Mouse (Mus musculus) urinary bladder, postnatal 36 days (tissue): ENCODE measurements around the gene Spc24.
"Not testable (repeated sequence)": the region's sequence is repeated elsewhere in the genome, so short reads cannot be mapped to it uniquely, and the experiment has no call there.

Experiments used
- DNase-seq, 2 experiments: peaks; one replicate each; pipeline ENCODE4 v3.0.0; 2022; ENCODE audit warnings: low spot score in 2 of 2, mixed read lengths in 1 of 2

The Spc24 gene

DNA sequence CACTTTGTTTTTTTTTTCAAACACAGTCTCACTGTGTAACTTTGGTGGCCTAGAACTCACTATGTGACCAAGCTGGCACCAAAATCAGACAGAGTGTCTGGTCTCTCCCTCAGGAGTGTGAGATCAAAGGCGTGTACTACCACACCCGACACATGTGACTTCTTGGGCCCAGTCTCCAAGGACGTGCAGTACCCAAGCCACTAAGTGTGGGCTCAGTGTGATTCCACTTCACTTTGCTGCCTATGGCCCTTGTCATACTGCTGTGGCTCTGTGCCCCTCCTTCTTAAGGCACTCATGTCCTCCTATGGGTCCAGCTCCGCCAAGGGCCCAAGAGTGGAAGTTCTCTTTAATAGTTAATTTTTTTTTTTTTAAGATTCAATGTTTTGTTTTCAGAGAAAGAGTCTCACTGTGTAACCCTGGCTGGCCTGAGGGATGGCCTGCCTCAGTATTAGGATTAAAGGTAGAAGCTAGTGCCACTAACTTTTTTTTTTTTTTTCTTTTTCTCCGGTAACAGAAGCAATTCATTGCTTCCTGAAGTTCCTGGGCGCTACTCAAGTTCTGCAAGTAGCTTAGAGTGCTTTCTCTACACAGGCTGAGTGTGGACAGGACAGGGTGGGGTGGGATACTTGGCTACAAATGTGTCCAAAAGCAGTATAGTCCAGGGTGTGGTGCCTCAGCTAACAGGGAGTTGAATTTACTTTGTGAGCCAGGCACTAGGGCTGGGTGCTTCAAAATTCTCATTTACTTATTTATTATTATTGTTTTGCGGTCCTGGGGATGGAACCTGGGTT is 24.6 kb upstream of the Spc24 start:
- no peak for DNase-seq

DNA sequence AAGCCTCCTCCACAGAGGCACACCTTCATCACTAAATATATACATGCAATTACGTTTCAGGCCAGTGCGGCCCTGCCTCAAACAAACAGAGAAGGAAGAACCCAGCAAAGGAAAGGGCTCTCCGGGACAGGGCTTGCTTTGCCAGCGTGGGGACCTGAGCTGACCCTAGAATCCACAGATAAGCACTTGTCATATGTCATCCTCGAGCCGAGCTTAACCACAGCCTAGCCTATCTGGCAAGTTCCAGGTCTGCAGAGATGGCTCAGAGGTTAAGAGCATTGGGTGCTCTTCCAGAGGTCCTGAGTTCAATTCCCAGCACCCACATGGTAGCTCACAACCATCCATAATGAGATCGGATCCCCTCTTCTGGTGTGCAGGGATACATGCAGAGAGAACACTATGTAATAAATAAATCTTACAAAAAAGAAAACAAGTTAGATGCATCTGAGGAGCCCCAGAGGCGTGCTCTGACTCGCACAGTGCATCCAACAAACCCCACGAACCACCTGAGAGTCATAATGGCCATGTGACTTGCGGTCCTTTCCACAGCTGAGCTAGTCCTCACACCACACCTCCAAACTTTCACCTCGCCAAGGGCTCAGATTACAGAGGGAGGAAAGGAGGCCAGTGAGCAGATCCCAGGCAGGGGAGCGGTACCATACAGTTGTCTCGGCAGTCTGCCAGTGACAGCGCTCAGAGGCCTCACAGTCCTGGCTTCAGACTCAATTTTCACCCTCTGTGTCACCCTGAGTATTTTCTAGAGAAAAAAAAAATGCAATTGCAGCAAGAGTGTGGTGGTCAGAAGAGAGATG is 21.8 kb upstream of the Spc24 start:
- DNase-seq, result peak in 1 of 2 experiments; percentile 58

DNA sequence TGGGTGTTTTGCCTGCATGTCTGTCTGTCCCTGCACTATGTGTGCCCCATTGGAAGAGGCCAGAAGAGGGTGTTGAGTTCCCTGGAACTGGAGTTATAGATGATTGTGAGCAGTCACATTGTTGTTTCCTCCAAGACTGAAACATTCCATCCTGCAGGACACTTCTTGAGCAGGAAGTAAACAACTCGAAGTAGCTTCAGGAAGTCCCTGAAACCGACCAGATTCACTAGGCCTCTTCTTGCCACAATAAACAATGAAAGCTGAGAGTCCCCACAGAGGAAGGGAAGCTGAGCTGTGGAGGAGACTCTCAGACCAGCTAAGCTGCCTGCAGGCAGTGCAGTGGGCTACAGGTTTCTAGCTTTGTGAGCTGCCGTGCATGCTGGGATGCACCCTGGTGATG is 17.6 kb upstream of the Spc24 start:
- DNase-seq, result no peak

DNA sequence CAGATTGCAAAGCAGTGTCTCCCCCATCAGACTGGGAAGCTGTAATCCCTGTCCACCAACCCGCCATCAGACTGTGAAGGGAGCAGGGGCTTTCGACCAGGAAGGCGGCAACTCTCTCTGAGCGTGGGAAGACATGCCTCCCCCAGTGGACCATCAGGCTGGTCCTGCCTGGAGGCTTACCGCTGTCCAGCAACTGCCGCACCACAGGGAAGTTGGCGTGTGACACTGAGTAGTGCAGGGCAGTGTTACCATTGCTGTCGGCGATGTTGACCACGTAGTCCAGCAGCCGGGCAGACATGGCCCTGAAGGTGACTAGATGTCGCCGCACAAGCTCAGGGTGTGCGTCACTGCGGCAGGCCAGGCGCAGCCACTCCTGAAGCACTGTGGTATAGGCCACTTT is 14.2 kb upstream of the Spc24 start:
- DNase-seq, result no peak

DNA sequence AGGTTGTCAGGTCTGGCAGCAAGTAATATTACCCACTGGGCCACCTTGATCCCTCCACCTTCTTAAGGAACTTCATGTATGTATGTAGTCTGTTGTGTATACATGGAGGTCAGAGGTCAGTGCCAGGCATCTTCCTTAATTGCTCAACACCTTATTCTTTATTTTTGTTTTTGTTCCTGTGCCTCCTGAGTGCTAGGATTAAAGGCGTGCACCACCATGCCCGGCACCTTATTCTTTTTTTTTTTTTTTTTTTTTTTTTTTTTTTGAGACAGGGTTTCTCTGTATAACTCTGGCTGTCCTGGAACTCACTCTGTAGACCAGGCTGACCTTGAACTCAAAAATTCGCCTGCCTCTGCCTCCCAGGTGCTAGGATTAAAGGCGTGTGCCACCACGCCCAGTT is 13.3 kb upstream of the Spc24 start:
- DNase-seq, result not testable (repeated sequence)

DNA sequence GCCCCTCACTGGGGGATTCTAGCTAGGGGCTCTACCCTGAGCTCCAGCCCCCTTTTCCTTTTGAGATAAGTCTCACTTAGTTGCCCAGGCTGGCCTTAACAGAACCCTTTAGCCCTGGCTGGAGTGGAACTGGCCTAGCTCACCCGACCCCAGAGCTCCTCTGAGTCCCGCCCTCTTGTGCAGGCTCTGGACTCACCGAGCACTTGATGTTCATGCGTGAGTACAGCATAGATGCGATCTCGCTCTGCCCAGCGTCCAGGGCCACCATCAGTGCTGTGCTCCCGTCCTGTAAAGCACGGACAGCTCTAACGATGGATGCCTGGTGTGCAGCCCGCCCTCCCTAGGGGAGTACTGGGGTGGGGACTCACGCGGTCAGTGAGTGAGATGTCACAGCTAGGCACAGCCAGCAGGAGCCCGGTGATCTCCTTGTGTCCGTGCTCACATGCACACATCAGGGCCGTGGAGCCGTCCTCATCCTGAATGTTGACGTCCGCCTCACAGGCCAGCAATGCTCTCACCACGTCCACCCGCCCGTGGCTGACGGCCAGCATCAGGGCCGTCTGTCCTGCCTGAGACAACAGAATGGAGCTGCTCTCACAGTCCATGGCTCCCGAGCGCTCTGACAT is 9.6 kb upstream of the Spc24 start:
- no peak for DNase-seq

DNA sequence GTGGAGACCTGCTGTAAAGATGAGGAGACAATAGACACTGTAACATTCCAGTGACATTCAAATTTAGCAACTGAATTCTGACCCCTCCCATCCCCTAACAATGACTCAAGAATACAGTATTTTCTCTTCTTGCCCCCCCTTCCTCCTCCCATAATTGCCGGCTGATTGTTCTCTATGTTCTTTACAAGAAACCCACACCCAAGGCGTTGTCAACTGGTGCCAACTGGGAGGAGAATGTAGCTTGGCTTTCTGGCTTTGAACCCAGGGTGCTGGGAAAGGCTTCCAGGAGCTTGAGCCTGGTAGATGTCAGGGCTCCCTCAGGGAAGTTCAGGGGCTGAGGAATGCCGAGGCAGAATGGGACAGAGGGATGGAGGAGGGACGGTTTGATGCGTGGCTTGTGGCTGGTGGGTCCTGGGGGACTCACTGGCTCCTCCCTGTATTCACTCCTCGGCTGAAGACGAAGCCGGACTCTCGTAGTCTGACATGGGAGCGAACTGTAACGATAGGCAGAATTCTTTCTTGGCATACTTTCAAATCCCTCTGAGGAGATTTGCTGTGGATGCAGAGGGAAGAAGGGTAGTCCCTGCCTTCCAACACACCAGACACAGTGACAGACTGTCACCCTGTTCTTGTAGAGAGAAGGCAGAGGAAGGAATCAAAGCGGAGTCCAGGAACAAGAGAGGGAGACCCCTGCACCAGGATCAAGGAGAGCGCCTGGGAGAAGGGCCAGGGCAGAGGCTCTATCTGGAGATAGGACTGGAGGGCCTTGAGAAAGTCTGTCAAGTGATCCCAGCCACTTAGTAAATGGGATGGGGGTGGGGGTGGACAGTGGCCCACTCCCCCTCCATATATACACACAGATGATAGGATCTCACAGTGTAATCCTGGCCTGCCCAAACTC is 8.7 kb upstream of the Spc24 start:
- DNase-seq, result peak in 1 of 2 experiments; percentile 37

DNA sequence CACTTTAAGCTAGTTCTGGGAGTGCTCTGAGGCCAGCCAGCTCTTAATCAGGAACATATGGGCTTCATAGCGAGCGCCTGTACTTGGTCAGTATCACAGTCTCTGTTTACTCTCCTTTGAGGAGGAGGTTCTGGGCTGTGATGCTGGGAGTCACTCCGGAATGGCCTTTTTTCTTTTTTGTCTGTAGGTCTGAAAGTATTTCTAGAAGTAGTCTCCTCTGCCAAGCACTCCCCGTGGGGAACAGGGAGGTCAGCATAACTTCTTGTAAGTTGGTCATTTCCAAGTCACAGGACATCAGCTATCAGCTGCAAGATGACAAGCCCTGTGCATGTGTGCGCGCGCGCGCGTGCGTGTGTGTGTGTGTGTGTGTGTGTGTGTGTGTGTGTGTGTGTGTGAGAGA is 7.8 kb upstream of the Spc24 start:
- peak in 1 of 2 experiments; percentile 54 for DNase-seq

DNA sequence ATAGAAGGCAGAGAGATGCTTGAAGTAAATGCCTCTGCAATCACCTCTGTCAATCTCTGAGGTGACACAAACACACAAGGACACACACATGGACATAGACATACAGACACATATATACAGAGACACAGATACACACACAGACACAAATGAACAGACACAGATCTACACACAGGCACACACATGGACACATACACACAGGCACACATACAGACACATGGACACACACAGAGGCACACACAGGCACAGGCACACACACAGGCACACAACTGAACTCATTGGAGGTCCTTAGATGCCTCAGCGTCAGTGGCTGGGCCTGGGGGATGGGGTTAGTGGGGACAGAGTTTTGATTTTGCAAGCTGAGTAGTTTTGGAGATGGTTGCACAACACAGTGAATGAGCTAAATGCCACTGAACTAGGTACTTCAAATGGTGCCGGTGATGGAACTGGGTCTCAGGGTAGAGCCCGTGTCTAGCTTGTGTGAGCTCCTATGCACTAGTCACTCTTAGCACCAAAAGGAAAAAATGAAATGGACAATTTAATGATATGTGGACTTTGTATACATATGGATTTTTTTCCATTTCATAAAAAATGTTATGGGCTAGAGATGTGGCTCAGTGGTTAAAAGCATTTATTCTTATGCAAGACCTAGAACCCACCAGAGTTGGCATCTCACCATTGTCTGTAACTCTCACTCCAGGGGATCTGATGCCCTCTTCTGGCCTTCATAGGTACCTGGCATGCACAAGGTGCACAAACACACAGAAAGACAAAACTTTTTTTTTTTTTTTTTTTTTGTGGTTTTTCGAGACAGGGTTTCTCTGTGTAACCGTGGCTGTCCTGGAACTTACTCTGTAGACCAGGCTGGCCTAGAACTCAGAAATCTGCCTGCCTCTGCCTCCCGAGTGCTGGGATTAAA is 4.2 kb upstream of the Spc24 start:
- DNase-seq, result no peak

DNA sequence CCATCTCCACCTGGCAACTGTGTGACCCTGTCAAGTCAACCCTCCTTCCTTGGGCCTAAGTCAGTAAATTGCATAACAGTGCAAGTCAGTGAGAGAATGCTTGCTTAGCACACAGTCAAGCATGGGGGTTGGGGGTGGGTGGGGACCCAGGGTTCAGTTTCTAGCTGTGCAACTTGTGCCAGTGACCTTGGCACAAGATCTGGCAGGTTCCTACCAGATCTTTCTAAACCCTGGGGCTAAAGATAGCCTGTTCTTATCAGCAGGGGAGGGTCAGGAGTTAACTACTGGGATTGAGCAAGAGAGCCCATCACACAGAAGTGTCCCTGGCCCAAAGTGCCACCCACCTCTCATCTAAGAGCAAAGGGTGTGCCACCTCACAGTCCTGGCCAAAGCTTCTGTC is 2.0 kb upstream of the Spc24 start:
- DNase-seq, result peak in 1 of 2 experiments; percentile 51

DNA sequence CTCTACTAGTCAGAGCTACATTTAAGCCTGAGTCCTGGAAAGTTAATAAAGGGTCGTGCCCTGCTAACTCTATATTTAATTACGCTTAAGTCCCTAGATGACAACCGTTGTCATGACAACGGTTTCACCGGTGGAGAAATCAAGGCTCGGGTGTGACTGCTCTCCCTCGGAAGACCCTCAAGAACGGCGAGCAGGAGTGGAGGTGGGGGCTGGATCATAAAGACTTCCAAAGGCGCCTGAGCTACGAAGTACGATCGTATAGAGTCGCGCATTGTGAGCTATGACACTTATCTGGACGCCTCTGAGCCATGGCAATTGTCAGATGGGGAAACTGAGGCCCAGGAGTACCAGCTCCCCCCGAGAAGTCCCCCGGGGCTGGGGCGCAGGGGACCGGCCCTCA is 385 bp downstream of the Spc24 start:
- DNase-seq, result no peak

DNA sequence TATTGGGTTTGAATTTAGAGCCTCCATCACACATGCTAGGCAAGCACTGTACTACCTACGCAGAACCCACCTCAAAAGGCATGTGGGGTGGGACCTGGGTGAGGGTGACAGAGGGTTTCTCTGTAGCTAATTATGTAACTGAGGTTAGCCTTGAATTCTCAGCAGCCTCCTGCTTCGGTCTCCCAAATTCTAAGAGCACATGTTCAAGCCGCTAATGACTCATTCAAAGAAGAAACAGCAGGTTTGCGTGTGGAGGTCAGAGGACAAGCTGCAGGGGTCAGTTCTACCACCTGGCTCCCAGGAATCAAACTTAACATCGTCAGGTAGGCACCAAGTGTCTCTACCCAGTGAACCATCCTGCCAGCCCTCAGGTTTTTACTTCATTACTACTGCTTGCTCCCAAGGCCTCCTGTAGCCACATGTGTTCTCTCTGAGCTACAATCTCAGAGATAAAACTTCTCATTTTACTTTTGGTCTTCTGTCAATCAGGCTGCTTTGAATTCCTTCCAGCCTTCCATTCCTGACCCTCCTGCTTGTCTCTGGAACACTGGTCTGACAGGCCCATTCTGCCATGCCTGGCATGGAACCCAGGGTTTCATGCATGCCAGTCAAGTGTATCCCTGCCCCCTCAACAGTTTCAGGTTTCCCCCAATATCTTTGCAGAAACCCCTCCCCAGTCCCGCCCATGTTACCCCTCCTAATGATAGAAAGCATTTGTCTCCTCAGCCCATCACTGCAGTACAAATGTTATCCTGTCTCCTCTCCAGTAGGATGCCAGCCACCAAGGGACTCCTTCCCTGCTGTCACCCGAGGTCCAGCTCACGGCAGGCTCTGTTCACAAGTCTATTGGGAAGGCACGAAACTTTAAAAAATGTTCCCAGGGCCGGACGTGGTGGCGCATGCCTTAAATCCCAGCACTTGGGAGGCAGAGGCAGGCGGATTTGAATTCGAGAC is 1.2 kb downstream of the Spc24 start:
- no peak for DNase-seq

DNA sequence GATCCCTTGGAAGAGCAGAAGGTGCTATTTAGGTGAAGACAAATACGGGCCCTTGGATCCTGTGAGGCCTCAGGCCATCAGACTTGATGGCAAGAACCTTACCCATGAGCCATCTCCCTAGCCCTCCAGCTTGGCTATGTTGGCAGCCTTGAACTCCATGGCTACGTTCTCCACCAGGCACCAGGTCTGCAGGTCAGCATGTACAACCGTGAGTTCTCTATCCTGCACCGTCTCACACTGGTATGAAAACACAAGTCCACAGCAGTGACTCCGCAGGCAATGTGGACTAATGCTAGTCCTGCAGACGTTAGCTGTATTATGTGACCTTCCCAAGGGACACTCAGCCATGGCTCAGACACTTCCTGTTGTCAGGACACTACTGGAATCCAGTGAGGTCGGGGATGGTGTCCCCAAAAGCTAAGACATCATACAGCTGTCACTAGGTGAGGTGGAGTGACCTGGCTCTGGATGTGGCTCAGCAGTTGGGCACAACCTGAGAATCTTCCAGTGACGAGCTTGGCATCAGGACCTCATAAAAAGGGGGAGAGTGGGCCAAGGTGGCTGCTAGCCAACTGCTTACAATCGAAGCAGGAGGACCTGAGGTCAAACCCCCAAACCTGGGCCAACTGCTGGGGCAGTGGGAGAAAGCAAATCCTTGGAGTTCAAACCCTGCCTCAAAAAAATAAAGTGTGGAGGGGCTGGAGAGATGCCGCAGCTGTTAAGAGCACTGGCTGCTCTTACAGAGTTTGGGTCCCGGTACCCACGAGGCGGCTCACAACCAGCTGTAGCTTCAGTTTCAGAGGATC is 5.4 kb downstream of the Spc24 start:
- DNase-seq, result no peak

DNA sequence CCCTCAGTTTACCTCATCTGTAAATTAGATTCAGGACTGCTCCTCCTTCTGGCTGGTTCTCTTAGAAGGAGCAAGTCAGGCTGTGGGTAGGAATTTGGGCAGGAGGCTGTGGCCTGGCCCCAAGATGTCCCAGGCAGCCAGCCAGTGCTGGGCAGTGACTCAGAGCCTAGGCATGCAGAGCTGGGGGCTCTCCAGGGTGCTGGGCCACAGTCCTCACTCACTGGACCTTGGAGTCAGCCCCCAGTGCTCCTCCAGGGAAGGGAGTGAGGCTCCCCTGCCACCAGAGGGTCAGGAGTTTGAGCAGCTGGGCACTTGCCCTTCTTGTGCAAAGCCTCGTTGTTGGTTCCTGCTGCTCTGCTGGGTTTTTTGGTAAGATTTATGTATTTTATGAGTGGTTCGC is 6.1 kb downstream of the Spc24 start:
- peak; percentile 70 to 83 for DNase-seq

DNA sequence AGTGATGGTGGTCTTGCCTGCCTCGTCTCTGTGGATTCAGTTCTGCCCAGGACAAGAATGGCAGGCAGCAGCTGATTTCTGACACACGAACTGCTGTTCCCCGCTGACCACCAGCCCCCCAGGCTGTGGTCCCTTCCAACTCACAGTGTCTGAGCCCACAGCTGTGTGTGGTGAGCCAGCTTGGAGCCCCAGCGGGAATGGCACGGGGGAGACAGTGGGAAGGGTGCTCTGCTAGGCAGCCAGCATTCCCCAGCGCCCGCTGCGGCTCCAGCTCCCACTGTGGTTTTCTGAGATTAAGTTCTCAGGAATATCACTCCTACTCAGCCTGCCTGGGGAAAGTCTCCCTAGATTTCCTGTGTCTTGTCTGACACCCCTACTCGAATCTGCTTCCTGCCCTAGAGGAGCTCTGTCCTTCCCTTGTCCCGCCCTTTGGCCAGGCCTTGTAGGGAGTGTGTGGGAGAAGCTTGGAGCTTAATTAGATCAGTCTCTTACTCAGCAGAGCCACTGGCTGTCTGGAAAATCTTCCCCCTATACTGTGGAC is 7.8 kb downstream of the Spc24 start:
- DNase-seq, result peak; percentile 30 to 65

DNA sequence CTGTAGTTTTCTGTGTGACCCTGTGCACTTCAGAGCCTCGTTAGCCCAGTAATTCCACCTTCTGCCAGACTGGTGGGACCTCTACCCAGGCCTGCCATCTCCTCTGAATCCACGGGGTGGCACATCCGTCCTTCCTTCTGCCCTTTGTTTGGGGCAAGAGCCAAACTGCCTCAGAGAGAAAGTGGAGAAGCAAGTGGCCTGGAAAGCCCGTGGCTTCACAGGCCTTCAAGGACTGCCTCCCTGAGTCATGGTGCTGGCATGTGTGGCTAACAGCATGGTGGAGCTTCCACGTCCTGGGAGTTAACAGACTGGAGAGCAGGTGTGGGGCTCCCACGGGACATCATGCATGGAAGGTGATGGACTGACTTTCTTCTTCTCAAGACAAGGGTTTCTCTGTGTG is 8.8 kb downstream of the Spc24 start:
- DNase-seq, result no peak

DNA sequence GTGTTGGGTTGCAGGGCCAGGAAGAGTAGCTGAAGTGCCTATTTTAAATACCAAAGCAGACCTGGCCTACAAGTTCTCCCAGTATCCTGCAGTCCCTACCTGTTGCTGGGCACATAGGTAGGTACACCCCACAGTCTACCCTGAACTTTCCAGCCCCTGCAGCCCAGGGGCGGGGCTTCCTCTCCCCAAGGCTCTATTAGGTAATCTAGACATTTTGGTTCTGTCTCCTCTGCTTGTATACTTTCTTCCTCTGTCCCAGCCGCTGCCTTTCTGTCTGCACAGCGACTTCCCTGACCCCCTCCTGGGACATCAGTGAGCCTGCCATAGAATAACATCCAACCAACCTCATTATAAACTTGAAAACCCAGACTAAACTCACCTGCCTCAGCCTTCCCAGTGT is 9.7 kb downstream of the Spc24 start:
- no peak for DNase-seq
